Mouse (Mus musculus): Measurements from ENCODE around the gene Tm9sf1.

The Tm9sf1 gene

GRCm38 (mm10) chr14:55634874-55635522, 8.6 kb downstream of the Tm9sf1 start:
- DNase-seq = peak; percentile 25

- no peak for DNase-seq
Observed at GRCm38 (mm10) chr14:55629312-55629711, 14.3 kb downstream of the Tm9sf1 start.

- no peak for DNase-seq
Observed at GRCm38 (mm10) chr14:55628077-55628827, 15.4 kb downstream of the Tm9sf1 start.

GRCm38 (mm10) chr14:55618486-55619195, 25.0 kb downstream of the Tm9sf1 start:
- no peak for DNase-seq

- no peak for DNase-seq
Observed at GRCm38 (mm10) chr14:55617822-55618221, 25.8 kb downstream of the Tm9sf1 start, which contains the start of gene Rec8. Gene Rec8 (plus strand): TSS chr14:55618037.

- no peak for DNase-seq
Observed at GRCm38 (mm10) chr14:55616844-55617243, 26.8 kb downstream of the Tm9sf1 start.

- DNase-seq = no peak
Observed at GRCm38 (mm10) chr14:55615876-55616275, 27.7 kb downstream of the Tm9sf1 start.

- no peak for DNase-seq
Observed at GRCm38 (mm10) chr14:55614565-55615178, 28.9 kb downstream of the Tm9sf1 start.

- no peak for DNase-seq
Observed at GRCm38 (mm10) chr14:55613346-55613745, 30.3 kb downstream of the Tm9sf1 start.

- no peak for DNase-seq
Observed at GRCm38 (mm10) chr14:55608339-55608738, 35.3 kb downstream of the Tm9sf1 start.

- DNase-seq = no peak
Observed at GRCm38 (mm10) chr14:55605743-55606459, 37.7 kb downstream of the Tm9sf1 start.

- no peak for DNase-seq
Observed at GRCm38 (mm10) chr14:55604823-55605222, 38.8 kb downstream of the Tm9sf1 start.

- peak; percentile 89 for DNase-seq
Observed at GRCm38 (mm10) chr14:55603633-55604576, 39.7 kb downstream of the Tm9sf1 start.

GRCm38 (mm10) chr14:55603271-55603632, 40.4 kb downstream of the Tm9sf1 start, which contains the start of gene Irf9:
Gene Irf9 (plus strand): TSS chr14:55603571.
- no peak for DNase-seq

GRCm38 (mm10) chr14:55598521-55599390, 44.9 kb downstream of the Tm9sf1 start:
- DNase-seq = no peak

- no peak for DNase-seq
Observed at GRCm38 (mm10) chr14:55596036-55596690, 47.4 kb downstream of the Tm9sf1 start.

GRCm38 (mm10) chr14:55592226-55592625, 51.4 kb downstream of the Tm9sf1 start:
- DNase-seq = no peak

GRCm38 (mm10) chr14:55591331-55591891, 52.2 kb downstream of the Tm9sf1 start, which contains the start of gene Rnf31:
Gene Rnf31 (plus strand): TSS chr14:55591708.
- peak; percentile 97 for DNase-seq

- peak; percentile 95 for DNase-seq
Observed at GRCm38 (mm10) chr14:55590748-55591330, 52.8 kb downstream of the Tm9sf1 start, which contains the start of gene Psme2. Gene Psme2 (minus strand): TSS chr14:55591113.
